Mouse (Mus musculus): ENCODE measurements at regions not wholly inside any gene's neighbourhood (a gene's known extent, or its start where the extent isn't known, plus 50 kb on each side); places are given as distances from the start of the nearest gene placed in this dataset.
"Not testable (repeated sequence)": the region's sequence is repeated elsewhere in the genome, so short reads cannot be mapped to it uniquely, and the experiment has no call there.

GRCm38 (mm10) chr14:66521836-66522629 lies 513.0 kb upstream of the Gulo start:
- DNase-seq (ENCODE audit: low spot score) = no peak
- Histone ChIP-seq H3K9me3 (no peaks in the 10 kb centered on the region), H3K27ac (peak overlapping the region; percentile 70; the same call in 1 of the 2 replicates), H3K27me3 (ENCODE audit: insufficient read depth, poor library complexity, severe bottlenecking) (no peaks in the 10 kb centered on the region), H3K36me3 (no peaks in the 10 kb centered on the region), H3K4me3 (no peak overlapping the region), H3K4me1 (replicated peaks) (peaks cover 19% of the 10 kb centered on the region)
- WGBS = 56% methylated on average over 7 of the region's 7 CpGs

- H3K9me3 ChIP-seq = peaks cover 4% of the 10 kb centered on the region; the same call in 1 of the 2 replicates
- H3K36me3 ChIP-seq = no peaks in the 10 kb centered on the region
These were observed 507.8 kb upstream of the Gulo start for GRCm38 (mm10) chr14:66516770-66517169.

GRCm38 (mm10) chr14:66510750-66511149 lies 501.7 kb upstream of the Gulo start:
- Histone ChIP-seq H3K9me3 (peaks cover 4% of the 10 kb centered on the region; the same call in 1 of the 2 replicates), H3K27me3 (ENCODE audit: insufficient read depth, poor library complexity, severe bottlenecking) (no peaks in the 10 kb centered on the region), H3K36me3 (no peaks in the 10 kb centered on the region), H3K27ac (peak overlapping the region; percentile 29; the same call in 1 of the 2 replicates), H3K4me1 (replicated peaks) (0 out of 2 replicates have a peak, but pooled peaks cover 4% of the 10 kb centered on the region), H3K4me3 (no peak overlapping the region)
- no peak for DNase-seq (ENCODE audit: low spot score)
- 84% methylated on average over 5 of the region's 5 CpGs for WGBS

More at GRCm38 (mm10) chr14:66516770-66517169, 507.8 kb upstream of the Gulo start:
- no peak for DNase-seq (ENCODE audit: low spot score)
- no peaks in the 10 kb centered on the region for H3K27me3 ChIP-seq (ENCODE audit: insufficient read depth, poor library complexity, severe bottlenecking)
- peaks cover 5% of the 10 kb centered on the region for H3K4me1 ChIP-seq (replicated peaks)
- no peak overlapping the region for H3K4me3 ChIP-seq
- no peak overlapping the region for H3K27ac ChIP-seq
- 91% methylated on average over 3 of the region's 3 CpGs for WGBS

GRCm38 (mm10) chr14:66510218-66510617 lies 501.2 kb upstream of the Gulo start:
- DNase-seq (ENCODE audit: low spot score) = no peak
- H3K4me3 ChIP-seq = no peak overlapping the region
- 57% methylated on average over 1 of the region's 1 CpGs for WGBS
- H3K27me3 ChIP-seq (ENCODE audit: insufficient read depth, poor library complexity, severe bottlenecking) = no peaks in the 10 kb centered on the region
- no peaks in the 10 kb centered on the region for H3K36me3 ChIP-seq
- H3K4me1 ChIP-seq (replicated peaks) = 0 out of 2 replicates have a peak, but pooled peaks cover 4% of the 10 kb centered on the region
- H3K27ac ChIP-seq = peak overlapping the region; percentile 29; the same call in 1 of the 2 replicates
- H3K9me3 ChIP-seq = peaks cover 4% of the 10 kb centered on the region; the same call in 1 of the 2 replicates

GRCm38 (mm10) chr14:66509706-66510105 lies 500.7 kb upstream of the Gulo start:
- H3K27me3 ChIP-seq (ENCODE audit: insufficient read depth, poor library complexity, severe bottlenecking) = no peaks in the 10 kb centered on the region
- DNase-seq (ENCODE audit: low spot score) = no peak
- H3K36me3 ChIP-seq = no peaks in the 10 kb centered on the region
- WGBS = 93% methylated on average over 7 of the region's 7 CpGs
- no peak overlapping the region for H3K27ac ChIP-seq
- H3K9me3 ChIP-seq = peaks cover 4% of the 10 kb centered on the region; the same call in 1 of the 2 replicates
- H3K4me3 ChIP-seq = no peak overlapping the region
- 0 out of 2 replicates have a peak, but pooled peaks cover 4% of the 10 kb centered on the region for H3K4me1 ChIP-seq (replicated peaks)

GRCm38 (mm10) chr14:66501995-66502394 lies 493.0 kb upstream of the Gulo start:
- no peak for DNase-seq (ENCODE audit: low spot score)
- H3K9me3 ChIP-seq = no peaks in the 10 kb centered on the region
- 85% methylated on average over 6 of the region's 6 CpGs for WGBS
- H3K4me3 ChIP-seq = no peak overlapping the region
- H3K36me3 ChIP-seq = no peaks in the 10 kb centered on the region
- peaks cover 25% of the 10 kb centered on the region for H3K4me1 ChIP-seq (replicated peaks)
- H3K27me3 ChIP-seq (ENCODE audit: insufficient read depth, poor library complexity, severe bottlenecking) = no peaks in the 10 kb centered on the region
- H3K27ac ChIP-seq = peak overlapping the region; percentile 66

GRCm38 (mm10) chr14:66499896-66500295 lies 490.9 kb upstream of the Gulo start:
- H3K27ac ChIP-seq = peak overlapping the region; percentile 60
- H3K4me1 ChIP-seq (replicated peaks) = peaks cover 46% of the 10 kb centered on the region
- no peaks in the 10 kb centered on the region for H3K36me3 ChIP-seq
- H3K9me3 ChIP-seq = no peaks in the 10 kb centered on the region
- WGBS = 29% methylated on average over 11 of the region's 11 CpGs
- peak; percentile 21 for DNase-seq (ENCODE audit: low spot score)
- H3K4me3 ChIP-seq = no peak overlapping the region
- H3K27me3 ChIP-seq (ENCODE audit: insufficient read depth, poor library complexity, severe bottlenecking) = no peaks in the 10 kb centered on the region

GRCm38 (mm10) chr14:66495146-66495545 lies 486.1 kb upstream of the Gulo start:
- peaks cover 55% of the 10 kb centered on the region for H3K4me1 ChIP-seq (replicated peaks)
- peak overlapping the region; percentile 92 for H3K27ac ChIP-seq
- no peak for DNase-seq (ENCODE audit: low spot score)
- no peaks in the 10 kb centered on the region for H3K27me3 ChIP-seq (ENCODE audit: insufficient read depth, poor library complexity, severe bottlenecking)
- H3K4me3 ChIP-seq = no peak overlapping the region
- H3K36me3 ChIP-seq = no peaks in the 10 kb centered on the region
- H3K9me3 ChIP-seq = no peaks in the 10 kb centered on the region
- 73% methylated on average over 1 of the region's 1 CpGs for WGBS

- Histone ChIP-seq H3K4me3 (peak overlapping the region; percentile 16; the same call in 1 of the 2 replicates), H3K9me3 (no peaks in the 10 kb centered on the region), H3K27ac (peak overlapping the region; percentile 92), H3K27me3 (ENCODE audit: insufficient read depth, poor library complexity, severe bottlenecking) (no peaks in the 10 kb centered on the region), H3K36me3 (no peaks in the 10 kb centered on the region), H3K4me1 (replicated peaks) (peaks cover 48% of the 10 kb centered on the region)
- WGBS = 4% methylated on average over 5 of the region's 5 CpGs
- peak; percentile 96 for DNase-seq (ENCODE audit: low spot score)
These were observed 485.5 kb upstream of the Gulo start for GRCm38 (mm10) chr14:66494518-66494923.

- no peaks in the 10 kb centered on the region for H3K36me3 ChIP-seq
- WGBS = 18% methylated on average over 4 of the region's 4 CpGs
- peak; percentile 37 for DNase-seq (ENCODE audit: low spot score)
- H3K27me3 ChIP-seq (ENCODE audit: insufficient read depth, poor library complexity, severe bottlenecking) = no peaks in the 10 kb centered on the region
- no peak overlapping the region; the same call in 1 of the 2 replicates for H3K4me3 ChIP-seq
- H3K4me1 ChIP-seq (replicated peaks) = peaks cover 55% of the 10 kb centered on the region
- no peaks in the 10 kb centered on the region for H3K9me3 ChIP-seq
- peak overlapping the region; percentile 92 for H3K27ac ChIP-seq
These were observed 484.7 kb upstream of the Gulo start for GRCm38 (mm10) chr14:66493691-66494121.

GRCm38 (mm10) chr14:66484751-66485150 lies 475.7 kb upstream of the Gulo start:
- H3K9me3 ChIP-seq = peaks cover 20% of the 10 kb centered on the region
- 70% methylated on average over 1 of the region's 1 CpGs for WGBS
- not testable (repeated sequence) for H3K4me1 ChIP-seq (replicated peaks); H3K27me3 ChIP-seq (ENCODE audit: insufficient read depth, poor library complexity, severe bottlenecking); H3K27ac ChIP-seq; DNase-seq (ENCODE audit: low spot score); H3K4me3 ChIP-seq; H3K36me3 ChIP-seq

- WGBS = 85% methylated on average over 4 of the region's 4 CpGs
- DNase-seq (ENCODE audit: low spot score) = no peak
These were observed 470.2 kb upstream of the Gulo start for GRCm38 (mm10) chr14:66479181-66479580.

GRCm38 (mm10) chr14:66478562-66478961 lies 469.6 kb upstream of the Gulo start:
- peaks cover 14% of the 10 kb centered on the region for H3K4me1 ChIP-seq (replicated peaks)
- H3K27ac ChIP-seq = peak overlapping the region; percentile 72
- 38% methylated on average over 6 of the region's 6 CpGs for WGBS
- H3K9me3 ChIP-seq = peaks cover 20% of the 10 kb centered on the region
- no peaks in the 10 kb centered on the region for H3K36me3 ChIP-seq
- no peak overlapping the region for H3K4me3 ChIP-seq
- DNase-seq (ENCODE audit: low spot score) = no peak
- no peaks in the 10 kb centered on the region for H3K27me3 ChIP-seq (ENCODE audit: insufficient read depth, poor library complexity, severe bottlenecking)

More at GRCm38 (mm10) chr14:66479181-66479580, 470.2 kb upstream of the Gulo start:
- H3K9me3 ChIP-seq = peaks cover 20% of the 10 kb centered on the region
- H3K27me3 ChIP-seq (ENCODE audit: insufficient read depth, poor library complexity, severe bottlenecking) = no peaks in the 10 kb centered on the region
- H3K27ac ChIP-seq = peak overlapping the region; percentile 72
- H3K4me1 ChIP-seq (replicated peaks) = peaks cover 14% of the 10 kb centered on the region
- H3K4me3 ChIP-seq = no peak overlapping the region
- H3K36me3 ChIP-seq = no peaks in the 10 kb centered on the region

All from hindbrain, embryonic 10.5 days (tissue).